8 mouse cellular contexts compared by ENCODE assay signal in the genomic region with DNA sequence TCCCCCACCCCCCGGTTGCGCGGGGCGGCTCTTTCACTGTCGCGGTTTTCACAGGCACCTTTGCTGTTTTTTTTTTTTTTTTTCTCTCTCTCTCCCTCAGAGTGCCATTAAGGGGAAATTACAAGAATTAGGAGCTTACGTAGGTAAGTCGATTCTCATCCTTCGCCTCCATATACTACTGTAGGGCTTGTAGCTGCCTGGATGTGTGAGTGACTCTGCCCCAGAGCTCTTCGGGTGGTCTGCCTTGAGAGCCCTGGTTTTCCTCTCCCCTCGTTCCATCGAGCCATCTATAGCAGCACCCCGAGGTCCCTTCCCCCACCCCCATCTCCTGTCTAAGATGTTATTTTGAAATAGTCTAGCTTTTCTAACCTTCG. TPM values are rescaled to one million over a fixed set of nuclear protein-coding genes. Genes with fewer than 3 reads are reported as not detected.
DNase-seq lines count a peak whose midpoint lies in the region; ATAC-seq and TF ChIP-seq lines count a peak whose summit lies in the region.

No protein-coding gene starts in this region.

- no peak for ATAC-seq in heart, embryonic 16.5 days (replicated peaks; ENCODE audit: extremely low read depth, insufficient read depth, low FRiP score)
- no peak for ATAC-seq in G1E (ENCODE audit: extremely low read depth, insufficient number of reproducible peaks, low FRiP score, poor library complexity, severe bottlenecking)
- ATAC-seq in embryonic facial prominence, embryonic 13.5 days (ENCODE audit: insufficient number of reproducible peaks, insufficient read depth, low FRiP score, low TSS enrichment, low read depth), result no peak

- peak overlapping the region; percentile 96 for H3K9ac ChIP-seq in heart, embryonic 16.5 days (ENCODE audit: low read length)
- H3K9ac ChIP-seq in embryonic facial prominence, embryonic 13.5 days, result peak overlapping the region; percentile 95

- peak overlapping the region; percentile 77 for H3ac ChIP-seq in myocyte (ENCODE audit: control insufficient read depth, insufficient read length)

- H3K9me3 ChIP-seq in heart, embryonic 16.5 days (replicated peaks; ENCODE audit: control insufficient read depth, low read length), result no peaks in the 10 kb centered on the region
- H3K9me3 ChIP-seq in G1E (replicated peaks), result no peaks in the 10 kb centered on the region
- H3K9me3 ChIP-seq in embryonic facial prominence, embryonic 13.5 days, result no peaks in the 10 kb centered on the region

- H3K4me1 ChIP-seq in heart, embryonic 16.5 days (ENCODE audit: control insufficient read depth, insufficient read depth, low read length), result peaks cover 23% of the 10 kb centered on the region
- H3K4me1 ChIP-seq in G1E (ENCODE audit: insufficient read depth, low read depth, low read length), result peaks cover 36% of the 10 kb centered on the region
- H3K4me1 ChIP-seq in embryonic facial prominence, embryonic 13.5 days, result peaks cover 27% of the 10 kb centered on the region

- WGBS in heart, embryonic 16.5 days, result 2% methylated on average over 13 of the region's 14 CpGs
- under 1% methylated on average over 12 of the region's 14 CpGs for WGBS in embryonic facial prominence, embryonic 13.5 days

- H3K79me2 ChIP-seq in myocyte (ENCODE audit: control insufficient read depth, insufficient read depth), result peaks cover 52% of the 10 kb centered on the region

- H3K27ac ChIP-seq in heart, embryonic 16.5 days (ENCODE audit: low read length), result peak overlapping the region; percentile 93
- H3K27ac ChIP-seq in embryonic facial prominence, embryonic 13.5 days, result peak overlapping the region; percentile 92

- TF ChIP-seq POLR2A in myocyte (IDR thresholded peaks at IDR 0.05; ENCODE audit: insufficient read length, low read depth), result no peak

- TF ChIP-seq CTCF in G1E (IDR thresholded peaks at IDR 0.05; ENCODE audit: low read depth, low read length), result no peak

- peak overlapping the region; percentile 94 for H3K4me3 ChIP-seq in heart, embryonic 16.5 days (ENCODE audit: low read length)
- H3K4me3 ChIP-seq in G1E (ENCODE audit: low read depth, low read length), result peak overlapping the region; percentile 80
- peak overlapping the region; percentile 92 for H3K4me3 ChIP-seq in embryonic facial prominence, embryonic 13.5 days
- H3K4me3 ChIP-seq in myocyte, result peak overlapping the region; percentile 34

- no peaks in the 10 kb centered on the region for H3K27me3 ChIP-seq in heart, embryonic 16.5 days (ENCODE audit: control insufficient read depth, insufficient read depth, low read length)
- H3K27me3 ChIP-seq in G1E (ENCODE audit: insufficient read depth, low read length), result peaks cover 17% of the 10 kb centered on the region
- no peaks in the 10 kb centered on the region for H3K27me3 ChIP-seq in embryonic facial prominence, embryonic 13.5 days
- H3K27me3 ChIP-seq in myocyte (ENCODE audit: control insufficient read depth, insufficient read depth, insufficient read length), result no peaks in the 10 kb centered on the region

- H3K36me3 ChIP-seq in heart, embryonic 16.5 days (ENCODE audit: control insufficient read depth, insufficient read depth), result no peaks in the 10 kb centered on the region
- peaks cover 32% of the 10 kb centered on the region for H3K36me3 ChIP-seq in G1E (replicated peaks)
- H3K36me3 ChIP-seq in embryonic facial prominence, embryonic 13.5 days, result no peaks in the 10 kb centered on the region
- H3K36me3 ChIP-seq in myocyte (ENCODE audit: control insufficient read depth, insufficient read depth), result no peaks in the 10 kb centered on the region

- H3K4me2 ChIP-seq in heart, embryonic 16.5 days (ENCODE audit: low read depth, low read length), result peak overlapping the region; percentile 86
- peak overlapping the region; percentile 61 for H3K4me2 ChIP-seq in embryonic facial prominence, embryonic 13.5 days
- H3K4me2 ChIP-seq in myocyte (ENCODE audit: low read depth), result peak overlapping the region; percentile 78

- DNase-seq in heart, postnatal 4 days, result no peak
- DNase-seq in G1E (ENCODE audit: low spot score), result peak; percentile 42
- peak; percentile 28 for DNase-seq in kidney, postnatal 10 days
- DNase-seq in left cerebral cortex, adult 11 months (ENCODE audit: low spot score), result no peak
- no peak for DNase-seq in frontal cortex, postnatal 36 days (ENCODE audit: low spot score in 2 of 2)

TF ChIP-seq in myocyte, 11 proteins besides CTCF, POLR2A, EP300 and RAD21:
- TF ChIP-seq MAX (IDR thresholded peaks at IDR 0.05; ENCODE audit: low read depth) (no peak), MYOG (IDR thresholded peaks at IDR 0.05; ENCODE audit: control insufficient read depth in 1 of 3, insufficient read depth in 1 of 3, insufficient read length in 2 of 3, low read depth in 2 of 3) (no peak), REST (IDR thresholded peaks at IDR 0.05; ENCODE audit: insufficient read depth, insufficient read length) (no peak), POLR2AphosphoS2 (IDR thresholded peaks at IDR 0.05; ENCODE audit: insufficient read length, low read depth) (no peak), TCF3 (IDR thresholded peaks at IDR 0.05; ENCODE audit: insufficient read length, low read depth) (no peak), TCF12 (IDR thresholded peaks at IDR 0.05; ENCODE audit: insufficient read depth, poor library complexity, severe bottlenecking) (no peak), MYOD1 (IDR thresholded peaks at IDR 0.05; ENCODE audit: control insufficient read depth in 1 of 3, insufficient read length in 2 of 3, low read depth in 2 of 3) (no peak), USF1 (IDR thresholded peaks at IDR 0.05; ENCODE audit: low read depth) (no peak), E2F4 (IDR thresholded peaks at IDR 0.05; ENCODE audit: insufficient read depth) (no peak), SRF (IDR thresholded peaks at IDR 0.05; ENCODE audit: control insufficient read depth, insufficient read length, low read depth) (no peak)
TF ChIP-seq in myocyte: peak in this region for 0.

RNA-seq across cellular contexts. Expression of gene Zc3h14, which starts 0.6 kb away (rescaled TPM):
- polyA plus RNA-seq in heart, embryonic 16.5 days (2015; fragmentation: Nextera tagmentation; extraction: Ambion mirVana), result 87.2 and 95.9 TPM in 2 replicates
- total RNA-seq in heart, postnatal 4 days (2021), result 10 to 100 TPM; 83.9 to 87.2 TPM
- total RNA-seq in G1E (2014; fragmentation: Nextera tagmentation), result 667 and 789 TPM in 2 replicates
- 226 and 228 TPM in 2 replicates for total RNA-seq in G1E (2017)
- 16.1 and 19.5 TPM in 2 replicates for polyA plus RNA-seq in G1E (2012)
- polyA plus RNA-seq in embryonic facial prominence, embryonic 13.5 days (2015; fragmentation: Nextera tagmentation; extraction: Ambion mirVana), result 133 and 135 TPM in 2 replicates
- 35.9 TPM for polyA plus RNA-seq in myocyte (2012; fragmentation: generic; extraction: Trizol)

RNA-seq across cellular contexts. Expression of gene Ptpn21, which starts 10.2 kb away (rescaled TPM):
- polyA plus RNA-seq in heart, embryonic 16.5 days (2015; fragmentation: Nextera tagmentation; extraction: Ambion mirVana), result 8.6 and 10.5 TPM in 2 replicates
- 10 to 100 TPM; 31.1 to 35.9 TPM for total RNA-seq in heart, postnatal 4 days (2021)
- total RNA-seq in G1E (2014; fragmentation: Nextera tagmentation) (35.4 and 36.5 TPM in 2 replicates), G1E (2017) (7.2 and 7.7 TPM in 2 replicates)
- polyA plus RNA-seq in G1E (2012) (6.7 and 9.0 TPM in 2 replicates), myocyte (2012; fragmentation: generic; extraction: Trizol) (30.1 TPM)
- 5.4 and 6.4 TPM in 2 replicates for polyA plus RNA-seq in embryonic facial prominence, embryonic 13.5 days (2015; fragmentation: Nextera tagmentation; extraction: Ambion mirVana)

Comparison
In these comparisons a context has a peak if more than half of its experiments do, and no peak if none do; other contexts are left out.
1. H3K4me3 ChIP-seq: peak in every context shown above with its lines; median percentile 94 in heart, embryonic 16.5 days; 92 in embryonic facial prominence, embryonic 13.5 days; 80 in G1E; 34 in myocyte.
2. DNase-seq: peak in G1E (single experiment) and kidney, postnatal 10 days (single experiment); none in heart, postnatal 4 days (single experiment), left cerebral cortex, adult 11 months (single experiment) and frontal cortex, postnatal 36 days (0 of 2).
3. Peak in every context shown above with its lines, with median percentiles within 50 percentile points of each other: H3K4me2 ChIP-seq.